Mouse (Mus musculus) forebrain, embryonic 16.5 days (tissue): ENCODE measurements around the gene Psen1. TPM values are rescaled to one million over a fixed set of nuclear protein-coding genes. Genes with fewer than 3 reads are reported as not detected.

Source experiments
- ATAC-seq: fragments of 200-750 bp; cut with Nextera tagmentation; 2 replicates; pipeline ENCODE4 v1.8.0; 2017; ENCODE audit warnings: mild to moderate bottlenecking, moderate library complexity
- H3K27ac ChIP-seq: fragments of 300-500 bp; sonication (generic); 2 replicates; pipeline ENCODE4 v1.5.1; 2014; ENCODE audit warnings: low read length, control low read depth
- H3K27me3 ChIP-seq: fragments of 300-500 bp; sonication (generic); replicated peaks from 2 replicates; pipeline ENCODE4 v1.6.1; 2014; ENCODE audit warnings: low read length; ENCODE audit not compliant: control insufficient read depth, insufficient read depth
- H3K36me3 ChIP-seq: fragments of 300-500 bp; sonication (generic); 2 replicates; pipeline ENCODE4 v1.6.1; 2014; ENCODE audit not compliant: control insufficient read depth, insufficient read depth
- H3K4me1 ChIP-seq: fragments of 300-500 bp; sonication (generic); replicated peaks from 2 replicates; pipeline ENCODE4 v1.6.1; 2014; ENCODE audit warnings: low read length; ENCODE audit not compliant: control insufficient read depth, insufficient read depth
- H3K4me2 ChIP-seq: fragments of 300-500 bp; sonication (generic); 2 replicates; pipeline ENCODE4 v1.6.1; 2014; ENCODE audit warnings: mild to moderate bottlenecking, low read length, control low read depth
- H3K4me3 ChIP-seq: fragments of 300-500 bp; sonication (generic); replicated peaks from 2 replicates; pipeline ENCODE4 v1.5.1; 2014; ENCODE audit warnings: mild to moderate bottlenecking, low read length, control low read depth
- H3K9ac ChIP-seq: fragments of 300-500 bp; sonication (generic); replicated peaks from 2 replicates; pipeline ENCODE4 v1.6.1; 2014; ENCODE audit warnings: low read depth, low read length, control low read depth
- H3K9me3 ChIP-seq: fragments of 300-500 bp; sonication (generic); 2 replicates; pipeline ENCODE4 v1.6.1; 2016; ENCODE audit warnings: low read length; ENCODE audit not compliant: control insufficient read depth
- WGBS: fragments of 180-500 bp; shearing (Covaris S2); extraction: QIAGEN DNeasy Blood & Tissue Kit; methylation state at CpG from one replicate; pipeline ENCODE4 v1.1.7; 2014; 5-methylcytosine and 5-hydroxymethylcytosine counted together
- polyA plus RNA-seq: library from polyadenylated mRNA; unstranded; fragments of >200 nt; fragmentation: Nextera tagmentation; extraction: Ambion mirVana; gene quantifications from 2 replicates; pipeline ENCODE4 v1.2.1, GENCODE M21; 2015

Gene Psen1
- polyA plus RNA-seq, 1 experiment from 2014 or later: 73.7 TPM

- Histone ChIP-seq H3K27ac (no peak overlapping the region), H3K4me3 (no peak overlapping the region), H3K4me2 (no peak overlapping the region), H3K9ac (no peak overlapping the region), H3K36me3 (no peaks in the 10 kb centered on the region), H3K27me3 (no peaks in the 10 kb centered on the region), H3K4me1 (no peaks in the 10 kb centered on the region), H3K9me3 (no peaks in the 10 kb centered on the region)
- 75% methylated on average over 7 of the region's 7 CpGs for WGBS
- ATAC-seq: no peak
Observed at GRCm38 (mm10) chr12:83781204-83781603, 93.3 kb downstream of the Psen1 start.

GRCm38 (mm10) chr12:83781640-83782278 is 93.8 kb downstream of the Psen1 start:
- Histone ChIP-seq H3K36me3 (no peaks in the 10 kb centered on the region), H3K27ac (no peak overlapping the region), H3K9ac (no peak overlapping the region), H3K4me2 (no peak overlapping the region), H3K9me3 (no peaks in the 10 kb centered on the region), H3K27me3 (no peaks in the 10 kb centered on the region), H3K4me1 (no peaks in the 10 kb centered on the region), H3K4me3 (no peak overlapping the region)
- no peak for ATAC-seq
- 75% methylated on average over 23 of the region's 23 CpGs for WGBS

- no peaks in the 10 kb centered on the region for H3K4me1 ChIP-seq
- H3K9me3 ChIP-seq: no peaks in the 10 kb centered on the region
- WGBS: 89% methylated on average over 10 of the region's 10 CpGs
- no peak overlapping the region for H3K4me3 ChIP-seq
- no peak overlapping the region for H3K9ac ChIP-seq
- no peaks in the 10 kb centered on the region for H3K36me3 ChIP-seq
- H3K4me2 ChIP-seq: no peak overlapping the region
- H3K27me3 ChIP-seq: no peaks in the 10 kb centered on the region
- no peak overlapping the region for H3K27ac ChIP-seq
- no peak for ATAC-seq
Observed at GRCm38 (mm10) chr12:83782669-83783068, 94.7 kb downstream of the Psen1 start.

Other genes starting within 250 kb of the Psen1 start
- gene Dpf3, start 200.4 kb upstream of the Psen1 start, polyA plus RNA-seq: 8.9 and 10.3 TPM in 2 replicates
- gene Dcaf4, start 167.7 kb upstream of the Psen1 start, polyA plus RNA-seq: 49.7 and 51.1 TPM in 2 replicates
- gene Zfyve1, start 90.9 kb upstream of the Psen1 start, polyA plus RNA-seq: 35.6 and 41.4 TPM in 2 replicates
- 271 and 316 TPM in 2 replicates for gene Rbm25, start 56.9 kb upstream of the Psen1 start, polyA plus RNA-seq
- 0.16 and 0.30 TPM in 2 replicates for gene Papln, start 75.5 kb downstream of the Psen1 start, polyA plus RNA-seq
- 16.3 and 19.2 TPM in 2 replicates for gene Numb, start 233.8 kb downstream of the Psen1 start, polyA plus RNA-seq